Mouse (Mus musculus) heart, adult 2 months (tissue): ENCODE results near the gene Il6ra.

Experiments
- CTCF ChIP-seq: fragments of 200-600 bp; IDR thresholded peaks from 2 replicates; pipeline ENCODE4 v1.8.1; 2022; ENCODE audit warnings: antibody characterized with exemption, mild to moderate bottlenecking, moderate library complexity
- EP300 ChIP-seq: fragments of 200-500 bp; IDR thresholded peaks from 2 replicates; pipeline ENCODE4 v1.6.1; 2011; ENCODE audit warnings: low read depth, low read length, control low read depth; ENCODE audit not compliant: insufficient read depth
- POLR2A ChIP-seq: fragments of 200-500 bp; IDR thresholded peaks from 2 replicates; pipeline ENCODE4 v1.6.1; 2011; ENCODE audit warnings: mild to moderate bottlenecking, low read depth, low read length, control low read depth; ENCODE audit not compliant: insufficient read depth

DNA sequence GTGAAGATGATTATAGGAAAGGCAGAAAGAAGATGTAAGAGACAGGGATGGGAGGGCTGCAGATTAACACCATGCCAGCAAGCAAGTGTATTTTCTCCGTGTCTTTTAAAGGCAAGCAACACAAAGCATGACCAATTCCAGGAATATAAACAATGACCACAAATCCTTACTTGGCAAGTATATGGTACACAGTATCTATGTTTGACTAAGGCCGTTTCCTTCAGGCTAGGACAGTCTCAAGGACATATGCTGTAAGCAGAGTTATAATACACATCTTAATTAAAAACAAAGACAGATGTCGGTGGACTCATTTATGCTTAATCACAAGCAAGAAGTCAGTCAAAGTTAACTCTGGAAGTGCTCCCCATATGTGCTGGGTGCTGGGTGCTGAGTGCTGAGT lies 94.4 kb downstream of the Il6ra start:
- TF ChIP-seq CTCF = no peak
- TF ChIP-seq POLR2A = no peak
- TF ChIP-seq EP300 = no peak
